ENCODE assay signal across 18 mouse cellular contexts in the genomic region with DNA sequence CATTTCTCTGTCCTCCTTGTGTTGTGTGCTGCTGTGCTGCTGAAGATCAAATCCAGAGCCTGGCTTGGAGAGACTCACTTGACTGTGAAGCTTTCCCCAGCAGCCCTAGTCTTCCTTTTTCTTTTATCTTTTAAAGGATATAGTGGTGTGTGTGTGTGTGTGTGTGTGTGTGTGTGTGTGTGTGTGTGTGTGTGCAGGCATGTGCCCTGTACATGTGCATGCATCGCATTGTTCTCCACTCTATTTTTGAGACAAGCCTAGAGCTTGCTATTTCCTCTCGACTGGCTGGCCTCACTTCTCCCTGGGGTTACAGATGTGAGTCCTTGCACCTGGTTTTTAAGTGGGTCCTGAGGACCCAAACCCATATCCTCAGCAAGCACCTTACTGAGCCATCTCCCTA.
"Had no signal": no experiment of that assay in that cellular context is flagged by ENCODE, and none has a peak within 500 bp of the region (broad histone marks: within the 10 kb centered on the region; RNA-seq: fewer than 3 reads in every experiment).

No protein-coding gene starts in this region.

- H3K4me1 ChIP-seq: midbrain, embryonic 12.5 days; stomach, embryonic 15.5 days had no signal

- H3K9ac ChIP-seq: liver, embryonic 13.5 days; midbrain, embryonic 12.5 days; stomach, embryonic 15.5 days had no signal

- H3K36me3 ChIP-seq: liver, embryonic 13.5 days; midbrain, embryonic 12.5 days; stomach, embryonic 15.5 days had no signal

- H3K27me3 ChIP-seq: liver, embryonic 13.5 days; midbrain, embryonic 12.5 days; stomach, embryonic 15.5 days had no signal

- DNase-seq: kidney, adult 18-20 months; kidney, adult 9 months; kidney, postnatal 14 days; kidney, postnatal 4 days; layer of hippocampus, adult 9-11 months; liver, embryonic 13.5 days; lung, adult 2 months; lung, postnatal 14 days; lung, postnatal 4 days; right cerebral cortex, adult 18-20 months; right cerebral cortex, postnatal 25 days; spleen, adult 18-20 months had no signal

- H3K4me3 ChIP-seq: liver, embryonic 13.5 days; midbrain, embryonic 12.5 days; myocyte; stomach, embryonic 15.5 days had no signal

- H3K4me2 ChIP-seq: liver, embryonic 13.5 days; midbrain, embryonic 12.5 days; stomach, embryonic 15.5 days had no signal

- H3K9me3 ChIP-seq: liver, embryonic 13.5 days; stomach, embryonic 15.5 days had no signal

- ATAC-seq: inflammation-experienced regulatory T-cells, adult 6 months; intestine, embryonic 16.5 days; midbrain, embryonic 16.5 days had no signal

- H3K27ac ChIP-seq: liver, embryonic 13.5 days; midbrain, embryonic 12.5 days; stomach, embryonic 15.5 days had no signal
